Mouse (Mus musculus): ENCODE results near the gene Nxn. TPM values are rescaled to one million over a fixed set of nuclear protein-coding genes. Genes with fewer than 3 reads are reported as not detected.

Nxn gene
- polyA plus RNA-seq, 2 experiments = 1.9 to 2.1 TPM

GRCm38 (mm10) chr11:76343031-76343430 lies 55.9 kb downstream of the Nxn start:
- Histone ChIP-seq H3K36me3 (replicated peaks; ENCODE audit: control insufficient read depth, insufficient read depth, low read depth) (no peaks in the 10 kb centered on the region), H3K27ac (no peak overlapping the region), H3K4me3 (ENCODE audit: insufficient read depth in 1 of 2, low read depth in 2 of 2, low read length in 2 of 2) (no peak overlapping the region), H3K4me1 (replicated peaks; ENCODE audit: control insufficient read depth in 2 of 2, insufficient read depth in 2 of 2, low read length in 1 of 2) (no peaks in the 10 kb centered on the region), H3K27me3 (ENCODE audit: control insufficient read depth, insufficient read depth, low read length) (no peaks in the 10 kb centered on the region), H3K9me3 (ENCODE audit: control insufficient read depth, low read length) (no peaks in the 10 kb centered on the region), H3K4me2 (ENCODE audit: low read depth) (no peak overlapping the region), H3K9ac (replicated peaks) (no peak overlapping the region)
- ATAC-seq (ENCODE audit: insufficient read depth) = no peak
- TF ChIP-seq EP300 (IDR thresholded peaks at IDR 0.05; ENCODE audit: low read depth) (no peak), CTCF (IDR thresholded peaks at IDR 0.05; ENCODE audit: low read depth) (no peak)
- 71% methylated on average over 9 of the region's 9 CpGs for WGBS (ENCODE audit: insufficient replicate concordance)
- DNase-seq (ENCODE audit: low read depth in 3 of 3, low spot score in 3 of 3) = no peak

- Histone ChIP-seq H3K9me3 (ENCODE audit: control insufficient read depth, low read length) (no peaks in the 10 kb centered on the region), H3K27me3 (ENCODE audit: control insufficient read depth, insufficient read depth, low read length) (no peaks in the 10 kb centered on the region), H3K27ac (no peak overlapping the region), H3K36me3 (replicated peaks; ENCODE audit: control insufficient read depth, insufficient read depth, low read depth) (no peaks in the 10 kb centered on the region), H3K4me2 (ENCODE audit: low read depth) (no peak overlapping the region), H3K4me3 (ENCODE audit: insufficient read depth in 1 of 2, low read depth in 2 of 2, low read length in 2 of 2) (no peak overlapping the region), H3K9ac (replicated peaks) (no peak overlapping the region), H3K4me1 (replicated peaks; ENCODE audit: control insufficient read depth in 2 of 2, insufficient read depth in 2 of 2, low read length in 1 of 2) (no peaks in the 10 kb centered on the region)
- 63% methylated on average over 14 of the region's 14 CpGs for WGBS (ENCODE audit: insufficient replicate concordance)
- ATAC-seq (ENCODE audit: insufficient read depth) (no peak), DNase-seq (ENCODE audit: low read depth in 3 of 3, low spot score in 3 of 3) (no peak)
- TF ChIP-seq CTCF (IDR thresholded peaks at IDR 0.05; ENCODE audit: low read depth) (no peak), EP300 (IDR thresholded peaks at IDR 0.05; ENCODE audit: low read depth) (no peak)
Observed at GRCm38 (mm10) chr11:76341884-76342645, 56.9 kb downstream of the Nxn start.

- Histone ChIP-seq H3K27me3 (ENCODE audit: control insufficient read depth, insufficient read depth, low read length) (no peaks in the 10 kb centered on the region), H3K27ac (no peak overlapping the region), H3K36me3 (replicated peaks; ENCODE audit: control insufficient read depth, insufficient read depth, low read depth) (no peaks in the 10 kb centered on the region), H3K9ac (replicated peaks) (no peak overlapping the region), H3K4me1 (replicated peaks; ENCODE audit: control insufficient read depth in 2 of 2, insufficient read depth in 2 of 2, low read length in 1 of 2) (no peaks in the 10 kb centered on the region), H3K4me3 (ENCODE audit: insufficient read depth in 1 of 2, low read depth in 2 of 2, low read length in 2 of 2) (no peak overlapping the region), H3K9me3 (ENCODE audit: control insufficient read depth, low read length) (no peaks in the 10 kb centered on the region), H3K4me2 (ENCODE audit: low read depth) (no peak overlapping the region)
- no peak for ATAC-seq (ENCODE audit: insufficient read depth)
- 74% methylated on average over 14 of the region's 14 CpGs for WGBS (ENCODE audit: insufficient replicate concordance)
- no peak for DNase-seq (ENCODE audit: low read depth in 3 of 3, low spot score in 3 of 3)
- TF ChIP-seq CTCF (IDR thresholded peaks at IDR 0.05; ENCODE audit: low read depth) = no peak
- no peak for TF ChIP-seq EP300 (IDR thresholded peaks at IDR 0.05; ENCODE audit: low read depth)
Observed at GRCm38 (mm10) chr11:76341163-76341562, 57.8 kb downstream of the Nxn start.

GRCm38 (mm10) chr11:76339830-76340229 lies 59.1 kb downstream of the Nxn start:
- no peak overlapping the region for H3K9ac ChIP-seq (replicated peaks)
- no peak overlapping the region for H3K27ac ChIP-seq
- H3K4me2 ChIP-seq (ENCODE audit: low read depth) = no peak overlapping the region
- ATAC-seq (ENCODE audit: insufficient read depth) (no peak), DNase-seq (ENCODE audit: low read depth in 3 of 3, low spot score in 3 of 3) (no peak)
- whole genome bisulfite sequencing (ENCODE audit: insufficient replicate concordance) = 47% methylated on average over 5 of the region's 5 CpGs
- H3K4me3 ChIP-seq (ENCODE audit: insufficient read depth in 1 of 2, low read depth in 2 of 2, low read length in 2 of 2) = no peak overlapping the region
- H3K9me3 ChIP-seq (ENCODE audit: control insufficient read depth, low read length) = no peaks in the 10 kb centered on the region
- no peaks in the 10 kb centered on the region for H3K4me1 ChIP-seq (replicated peaks; ENCODE audit: control insufficient read depth in 2 of 2, insufficient read depth in 2 of 2, low read length in 1 of 2)
- H3K27me3 ChIP-seq (ENCODE audit: control insufficient read depth, insufficient read depth, low read length) = no peaks in the 10 kb centered on the region
- no peak for TF ChIP-seq EP300 (IDR thresholded peaks at IDR 0.05; ENCODE audit: low read depth)
- TF ChIP-seq CTCF (IDR thresholded peaks at IDR 0.05; ENCODE audit: low read depth) = no peak
- H3K36me3 ChIP-seq (replicated peaks; ENCODE audit: control insufficient read depth, insufficient read depth, low read depth) = no peaks in the 10 kb centered on the region

- no peak for ATAC-seq (ENCODE audit: insufficient read depth)
- H3K4me2 ChIP-seq (ENCODE audit: low read depth) = no peak overlapping the region
- H3K36me3 ChIP-seq (replicated peaks; ENCODE audit: control insufficient read depth, insufficient read depth, low read depth) = no peaks in the 10 kb centered on the region
- 79% methylated on average over 11 of the region's 11 CpGs for WGBS (ENCODE audit: insufficient replicate concordance)
- no peak for DNase-seq (ENCODE audit: low read depth in 3 of 3, low spot score in 3 of 3)
- H3K27me3 ChIP-seq (ENCODE audit: control insufficient read depth, insufficient read depth, low read length) = no peaks in the 10 kb centered on the region
- no peaks in the 10 kb centered on the region for H3K4me1 ChIP-seq (replicated peaks; ENCODE audit: control insufficient read depth in 2 of 2, insufficient read depth in 2 of 2, low read length in 1 of 2)
- H3K4me3 ChIP-seq (ENCODE audit: insufficient read depth in 1 of 2, low read depth in 2 of 2, low read length in 2 of 2) = no peak overlapping the region
- no peak overlapping the region for H3K27ac ChIP-seq
- TF ChIP-seq CTCF (IDR thresholded peaks at IDR 0.05; ENCODE audit: low read depth) = no peak
- no peak for TF ChIP-seq EP300 (IDR thresholded peaks at IDR 0.05; ENCODE audit: low read depth)
- no peak overlapping the region for H3K9ac ChIP-seq (replicated peaks)
- H3K9me3 ChIP-seq (ENCODE audit: control insufficient read depth, low read length) = no peaks in the 10 kb centered on the region
Observed at GRCm38 (mm10) chr11:76339141-76339540, 59.8 kb downstream of the Nxn start.

Measured in liver, embryonic 14.5 days (tissue).